Mouse (Mus musculus): Measurements from ENCODE around the gene Slco3a1. TPM values are rescaled to one million over a fixed set of nuclear protein-coding genes. Genes with fewer than 3 reads are reported as not detected.

Slco3a1 gene
- total and polyA plus RNA-seq, 3 experiments: 0.11 TPM; not detected in 2

DNA sequence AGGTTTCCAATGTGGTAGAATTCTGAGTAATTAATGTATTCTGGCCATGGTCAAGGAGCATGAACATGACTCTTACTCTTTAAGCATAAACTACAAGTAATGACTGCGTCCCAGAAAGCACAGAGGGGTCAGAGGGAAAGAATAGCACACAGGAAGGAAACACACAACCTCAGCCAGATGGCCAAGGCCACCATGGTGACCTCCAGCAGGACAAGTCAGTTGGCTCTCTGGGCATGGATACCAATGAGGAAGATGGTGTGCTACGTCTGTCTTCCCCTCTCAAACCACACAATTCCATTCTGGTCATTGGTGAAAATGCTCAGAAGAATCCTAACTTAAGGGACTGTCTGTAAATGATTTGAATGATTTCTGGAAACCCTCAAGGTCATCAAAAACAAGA is 165.0 kb downstream of the Slco3a1 start:
- DNase-seq (ENCODE audit: low spot score): no peak
- Histone ChIP-seq H3K9me3 (replicated peaks) (peaks cover 69% of the 10 kb centered on the region), H3K4me3 (ENCODE audit: low read depth, low read length) (no peak overlapping the region), H3K4me1 (ENCODE audit: insufficient read depth, low read depth, low read length) (no peaks in the 10 kb centered on the region), H3K27me3 (ENCODE audit: insufficient read depth, low read length) (no peaks in the 10 kb centered on the region), H3K36me3 (replicated peaks) (no peaks in the 10 kb centered on the region)
- TF ChIP-seq GATA1 (IDR thresholded peaks at IDR 0.05; ENCODE audit: borderline replicate concordance, low read length): no peak
- TF ChIP-seq GATA2 (IDR thresholded peaks at IDR 0.05; ENCODE audit: borderline replicate concordance, low read depth, low read length): no peak
- TF ChIP-seq CTCF (IDR thresholded peaks at IDR 0.05; ENCODE audit: low read depth, low read length): no peak
- TF ChIP-seq POLR2AphosphoS5 (IDR thresholded peaks at IDR 0.05; ENCODE audit: insufficient replicate concordance, low read depth, low read length): no peak
- no peak for TF ChIP-seq TAL1 (conservative IDR thresholded peaks at IDR 0.05; ENCODE audit: low read depth, low read length)
- ATAC-seq (ENCODE audit: extremely low read depth, insufficient number of reproducible peaks, low FRiP score, poor library complexity, severe bottlenecking): no peak

DNA sequence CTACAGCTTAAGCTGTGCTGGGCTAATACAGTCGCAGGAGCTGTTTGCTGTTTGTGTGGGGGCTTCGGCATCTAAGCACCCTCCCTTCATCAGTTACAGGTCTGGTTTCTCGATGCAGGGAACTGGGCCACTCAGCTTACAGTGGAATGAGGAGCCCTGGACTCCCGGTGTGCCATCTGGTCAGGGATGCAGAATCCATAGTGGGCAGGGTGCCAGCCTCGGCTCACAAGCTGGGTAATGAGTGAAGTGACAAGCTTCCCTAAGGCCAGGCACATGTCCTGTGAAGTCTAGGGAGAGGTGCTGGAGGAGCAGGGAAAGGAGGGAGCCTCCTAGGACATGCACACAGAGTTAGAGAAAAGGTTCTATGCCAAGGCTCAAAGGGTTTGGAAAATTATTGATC is 168.3 kb downstream of the Slco3a1 start:
- no peaks in the 10 kb centered on the region for H3K27me3 ChIP-seq (ENCODE audit: insufficient read depth, low read length)
- no peaks in the 10 kb centered on the region for H3K4me1 ChIP-seq (ENCODE audit: insufficient read depth, low read depth, low read length)
- TF ChIP-seq GATA2 (IDR thresholded peaks at IDR 0.05; ENCODE audit: borderline replicate concordance, low read depth, low read length) (no peak), TAL1 (conservative IDR thresholded peaks at IDR 0.05; ENCODE audit: low read depth, low read length) (no peak), POLR2AphosphoS5 (IDR thresholded peaks at IDR 0.05; ENCODE audit: insufficient replicate concordance, low read depth, low read length) (no peak), GATA1 (IDR thresholded peaks at IDR 0.05; ENCODE audit: borderline replicate concordance, low read length) (no peak), CTCF (IDR thresholded peaks at IDR 0.05; ENCODE audit: low read depth, low read length) (no peak)
- no peak overlapping the region for H3K4me3 ChIP-seq (ENCODE audit: low read depth, low read length)
- no peaks in the 10 kb centered on the region for H3K36me3 ChIP-seq (replicated peaks)
- ATAC-seq (ENCODE audit: extremely low read depth, insufficient number of reproducible peaks, low FRiP score, poor library complexity, severe bottlenecking): no peak
- H3K9me3 ChIP-seq (replicated peaks): peaks cover 65% of the 10 kb centered on the region
- no peak for DNase-seq (ENCODE audit: low spot score)

DNA sequence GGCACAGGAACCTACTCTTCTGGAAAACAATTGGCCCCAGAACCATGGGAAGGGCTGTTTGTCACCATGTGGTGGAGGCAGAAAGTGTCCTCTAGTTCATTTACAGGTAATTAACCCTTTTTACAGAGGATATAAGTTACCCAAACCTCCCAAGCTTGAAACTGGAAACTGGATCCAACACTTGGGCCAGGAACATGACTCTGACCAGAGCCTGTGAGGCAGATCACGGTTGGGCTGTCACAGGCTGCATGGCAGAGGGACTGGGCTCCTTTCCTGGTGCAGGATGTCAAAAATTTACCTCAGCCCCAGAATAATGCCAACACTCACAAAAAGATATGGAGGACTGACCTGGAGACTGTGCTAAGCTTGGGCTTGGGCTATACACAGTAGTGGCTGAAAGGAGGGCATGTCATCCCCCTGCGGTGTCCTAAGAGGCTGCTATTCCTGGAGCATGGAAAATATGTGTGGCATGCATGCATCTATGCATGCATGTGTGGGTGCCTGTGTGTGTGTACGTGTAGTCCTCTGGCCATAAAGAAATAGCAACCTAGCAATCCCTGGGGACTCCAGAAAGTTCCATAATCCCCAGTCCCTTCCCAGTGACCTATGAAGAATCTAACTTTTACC is 171.4 kb downstream of the Slco3a1 start:
- DNase-seq (ENCODE audit: low spot score) (no peak), ATAC-seq (ENCODE audit: extremely low read depth, insufficient number of reproducible peaks, low FRiP score, poor library complexity, severe bottlenecking) (no peak)

DNA sequence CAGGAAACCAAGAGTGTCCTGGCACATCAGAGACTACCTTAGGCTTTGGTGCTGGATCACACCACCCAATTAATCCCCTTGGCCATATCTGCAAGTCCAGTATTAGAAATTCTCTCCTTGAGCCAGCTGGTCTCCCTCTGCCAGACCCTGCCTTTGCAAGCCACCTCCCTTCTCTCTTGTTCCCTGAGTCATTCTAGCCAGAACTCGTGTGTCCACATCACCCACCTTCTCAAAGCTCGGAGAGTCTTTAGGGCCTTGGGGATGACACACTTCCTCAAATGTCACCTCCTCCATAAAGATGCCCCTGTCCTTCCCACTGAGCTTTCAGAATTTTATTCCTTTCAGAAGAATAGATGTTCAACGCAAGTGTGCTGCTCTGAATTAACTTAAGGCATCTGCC is 172.3 kb downstream of the Slco3a1 start:
- no peak overlapping the region for H3K4me3 ChIP-seq (ENCODE audit: low read depth, low read length)
- H3K36me3 ChIP-seq (replicated peaks): no peaks in the 10 kb centered on the region
- H3K9me3 ChIP-seq (replicated peaks): peaks cover 68% of the 10 kb centered on the region
- no peaks in the 10 kb centered on the region for H3K4me1 ChIP-seq (ENCODE audit: insufficient read depth, low read depth, low read length)
- H3K27me3 ChIP-seq (ENCODE audit: insufficient read depth, low read length): no peaks in the 10 kb centered on the region
- no peak for ATAC-seq (ENCODE audit: extremely low read depth, insufficient number of reproducible peaks, low FRiP score, poor library complexity, severe bottlenecking)
- DNase-seq (ENCODE audit: low spot score): no peak
- TF ChIP-seq GATA1 (IDR thresholded peaks at IDR 0.05; ENCODE audit: borderline replicate concordance, low read length) (no peak), POLR2AphosphoS5 (IDR thresholded peaks at IDR 0.05; ENCODE audit: insufficient replicate concordance, low read depth, low read length) (no peak), GATA2 (IDR thresholded peaks at IDR 0.05; ENCODE audit: borderline replicate concordance, low read depth, low read length) (no peak), CTCF (IDR thresholded peaks at IDR 0.05; ENCODE audit: low read depth, low read length) (no peak), TAL1 (conservative IDR thresholded peaks at IDR 0.05; ENCODE audit: low read depth, low read length) (no peak)

More for the DNA sequence above, 171.4 kb downstream of the Slco3a1 start:
- no peaks in the 10 kb centered on the region for H3K4me1 ChIP-seq (ENCODE audit: insufficient read depth, low read depth, low read length)
- no peak overlapping the region for H3K4me3 ChIP-seq (ENCODE audit: low read depth, low read length)
- TF ChIP-seq CTCF (IDR thresholded peaks at IDR 0.05; ENCODE audit: low read depth, low read length) (no peak), GATA2 (IDR thresholded peaks at IDR 0.05; ENCODE audit: borderline replicate concordance, low read depth, low read length) (no peak), GATA1 (IDR thresholded peaks at IDR 0.05; ENCODE audit: borderline replicate concordance, low read length) (no peak), TAL1 (conservative IDR thresholded peaks at IDR 0.05; ENCODE audit: low read depth, low read length) (no peak), POLR2AphosphoS5 (IDR thresholded peaks at IDR 0.05; ENCODE audit: insufficient replicate concordance, low read depth, low read length) (no peak)
- H3K9me3 ChIP-seq (replicated peaks): peaks cover 67% of the 10 kb centered on the region
- H3K36me3 ChIP-seq (replicated peaks): no peaks in the 10 kb centered on the region
- no peaks in the 10 kb centered on the region for H3K27me3 ChIP-seq (ENCODE audit: insufficient read depth, low read length)

DNA sequence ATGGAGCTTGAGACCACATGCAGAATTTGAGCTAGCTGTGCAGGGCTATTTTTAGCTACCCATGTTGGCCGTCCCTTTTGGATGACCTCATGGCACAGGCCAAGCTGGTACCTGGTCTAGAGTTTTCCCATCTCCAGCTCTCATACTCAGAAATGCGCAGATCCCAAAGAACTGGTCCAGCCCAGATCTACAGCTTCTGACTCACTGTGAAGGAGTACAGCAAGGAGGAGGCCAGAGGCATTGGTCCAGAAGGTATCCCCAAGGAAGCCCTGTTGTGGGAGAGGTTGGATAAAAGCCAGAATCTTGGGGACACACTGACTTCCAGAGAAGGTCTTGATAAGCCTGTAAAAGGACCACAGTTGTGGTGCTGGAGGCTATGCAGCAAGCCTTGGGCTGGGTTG is 172.7 kb downstream of the Slco3a1 start:
- TF ChIP-seq GATA2 (IDR thresholded peaks at IDR 0.05; ENCODE audit: borderline replicate concordance, low read depth, low read length) (no peak), GATA1 (IDR thresholded peaks at IDR 0.05; ENCODE audit: borderline replicate concordance, low read length) (no peak), TAL1 (conservative IDR thresholded peaks at IDR 0.05; ENCODE audit: low read depth, low read length) (no peak), CTCF (IDR thresholded peaks at IDR 0.05; ENCODE audit: low read depth, low read length) (no peak), POLR2AphosphoS5 (IDR thresholded peaks at IDR 0.05; ENCODE audit: insufficient replicate concordance, low read depth, low read length) (no peak)
- DNase-seq (ENCODE audit: low spot score) (no peak), ATAC-seq (ENCODE audit: extremely low read depth, insufficient number of reproducible peaks, low FRiP score, poor library complexity, severe bottlenecking) (no peak)
- Histone ChIP-seq H3K9me3 (replicated peaks) (peaks cover 69% of the 10 kb centered on the region), H3K4me3 (ENCODE audit: low read depth, low read length) (no peak overlapping the region), H3K27me3 (ENCODE audit: insufficient read depth, low read length) (no peaks in the 10 kb centered on the region), H3K4me1 (ENCODE audit: insufficient read depth, low read depth, low read length) (no peaks in the 10 kb centered on the region), H3K36me3 (replicated peaks) (no peaks in the 10 kb centered on the region)

DNA sequence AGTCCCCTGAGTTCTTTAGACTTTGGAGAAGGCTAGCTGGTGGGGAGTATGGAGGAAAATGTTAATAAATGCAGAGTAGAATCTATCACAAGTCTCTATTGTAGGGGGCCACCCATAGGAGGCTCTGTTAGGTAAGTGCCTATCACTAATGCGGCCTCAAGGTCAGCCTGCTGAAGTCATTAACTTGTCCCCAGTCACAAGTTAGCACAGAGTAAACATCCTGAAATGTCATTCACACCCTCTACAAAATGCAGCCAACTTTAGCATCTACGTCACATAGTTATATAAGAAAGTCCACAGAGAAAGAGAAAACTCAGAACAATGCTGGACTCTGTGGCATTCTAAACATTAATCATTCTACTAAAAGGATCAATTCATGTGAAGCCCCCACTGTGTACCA is 173.5 kb downstream of the Slco3a1 start:
- no peak for DNase-seq (ENCODE audit: low spot score)
- TF ChIP-seq GATA2 (IDR thresholded peaks at IDR 0.05; ENCODE audit: borderline replicate concordance, low read depth, low read length) (no peak), TAL1 (conservative IDR thresholded peaks at IDR 0.05; ENCODE audit: low read depth, low read length) (no peak), POLR2AphosphoS5 (IDR thresholded peaks at IDR 0.05; ENCODE audit: insufficient replicate concordance, low read depth, low read length) (no peak), GATA1 (IDR thresholded peaks at IDR 0.05; ENCODE audit: borderline replicate concordance, low read length) (no peak), CTCF (IDR thresholded peaks at IDR 0.05; ENCODE audit: low read depth, low read length) (no peak)
- ATAC-seq (ENCODE audit: extremely low read depth, insufficient number of reproducible peaks, low FRiP score, poor library complexity, severe bottlenecking): no peak
- Histone ChIP-seq H3K27me3 (ENCODE audit: insufficient read depth, low read length) (no peaks in the 10 kb centered on the region), H3K9me3 (replicated peaks) (peaks cover 69% of the 10 kb centered on the region), H3K4me1 (ENCODE audit: insufficient read depth, low read depth, low read length) (no peaks in the 10 kb centered on the region), H3K4me3 (ENCODE audit: low read depth, low read length) (no peak overlapping the region), H3K36me3 (replicated peaks) (no peaks in the 10 kb centered on the region)
